8 mouse cellular contexts compared by ENCODE assay signal in genomic region chrX:6399193-6399592, GRCm38 (mm10). TPM values are rescaled to one million over a fixed set of nuclear protein-coding genes. Genes with fewer than 3 reads are reported as not detected.
DNase-seq lines count a peak whose midpoint lies in the region; ATAC-seq and TF ChIP-seq lines count a peak whose summit lies in the region.

No protein-coding gene starts in this region.

- H3K4me3 ChIP-seq in gastrocnemius, adult 2 months, result peak overlapping the region; percentile 78
- H3K4me3 ChIP-seq in C2C12 (ENCODE audit: insufficient read depth, poor library complexity, severe bottlenecking), result peak overlapping the region; percentile 21
- peak overlapping the region; percentile 56 for H3K4me3 ChIP-seq in forebrain, postnatal 0 days (ENCODE audit: low read depth, low read length)
- peak overlapping the region; percentile 47 for H3K4me3 ChIP-seq in liver, postnatal 0 days (ENCODE audit: low read depth, low read length)

- no peaks in the 10 kb centered on the region for H3K36me3 ChIP-seq in C2C12 (ENCODE audit: control insufficient read depth, insufficient read depth)
- no peaks in the 10 kb centered on the region for H3K36me3 ChIP-seq in forebrain, postnatal 0 days (ENCODE audit: insufficient read depth)
- H3K36me3 ChIP-seq in liver, postnatal 0 days (replicated peaks; ENCODE audit: insufficient read depth, low read length), result no peaks in the 10 kb centered on the region

- H3ac ChIP-seq in C2C12 (ENCODE audit: control insufficient read depth, insufficient read length, low read depth), result peak overlapping the region; percentile 45

- ATAC-seq in forebrain, postnatal 0 days, result no peak; the same call in 1 of the 2 replicates
- ATAC-seq in liver, postnatal 0 days, result no peak

- WGBS in forebrain, postnatal 0 days, result 52% methylated on average over 1 of the region's 1 CpGs
- 22% methylated on average over 1 of the region's 1 CpGs for WGBS in liver, postnatal 0 days (ENCODE audit: insufficient replicate concordance)

- no peaks in the 10 kb centered on the region for H3K4me1 ChIP-seq in forebrain, postnatal 0 days (ENCODE audit: insufficient read depth)
- no peaks in the 10 kb centered on the region for H3K4me1 ChIP-seq in liver, postnatal 0 days (ENCODE audit: insufficient read depth)

- H3K79me2 ChIP-seq in C2C12 (ENCODE audit: control insufficient read depth, insufficient read depth), result peaks cover 13% of the 10 kb centered on the region

- intact Hi-C loops in gastrocnemius, adult 2 months (cut with DNase I), result no loop called here

- no peaks in the 10 kb centered on the region for H3K79me3 ChIP-seq in C2C12 (ENCODE audit: low read depth)

- peak overlapping the region; percentile 49; the same call in 1 of the 2 replicates for H3K27ac ChIP-seq in gastrocnemius, adult 2 months
- H3K27ac ChIP-seq in forebrain, postnatal 0 days (ENCODE audit: low read depth, low read length), result no peak overlapping the region
- no peak overlapping the region for H3K27ac ChIP-seq in liver, postnatal 0 days (ENCODE audit: low read depth)

- H3K9me3 ChIP-seq in forebrain, postnatal 0 days (ENCODE audit: low read length), result no peaks in the 10 kb centered on the region
- no peaks in the 10 kb centered on the region for H3K9me3 ChIP-seq in liver, postnatal 0 days (ENCODE audit: low read length)

- no peak for TF ChIP-seq EP300 in liver, postnatal 0 days (IDR thresholded peaks at IDR 0.05; ENCODE audit: low read depth)

- H3K4me2 ChIP-seq in forebrain, postnatal 0 days (ENCODE audit: low read depth), result peak overlapping the region; percentile 65
- H3K4me2 ChIP-seq in liver, postnatal 0 days (ENCODE audit: low read depth, low read length), result peak overlapping the region; percentile 73; the same call in 1 of the 2 replicates

- TF ChIP-seq CTCF in gastrocnemius, adult 2 months (IDR thresholded peaks at IDR 0.05), result no peak
- no peak for TF ChIP-seq CTCF in C2C12 (IDR thresholded peaks at IDR 0.05; ENCODE audit: control insufficient read depth, insufficient read depth, insufficient read length)
- no peak for TF ChIP-seq CTCF in forebrain, postnatal 0 days (IDR thresholded peaks at IDR 0.05; ENCODE audit: low read depth)
- no peak for TF ChIP-seq CTCF in liver, postnatal 0 days (IDR thresholded peaks at IDR 0.05; ENCODE audit: low read depth)

- H3K27me3 ChIP-seq in C2C12 (ENCODE audit: control insufficient read depth, insufficient read depth, insufficient read length), result no peaks in the 10 kb centered on the region
- H3K27me3 ChIP-seq in forebrain, postnatal 0 days (ENCODE audit: insufficient read depth, low read length), result no peaks in the 10 kb centered on the region
- H3K27me3 ChIP-seq in liver, postnatal 0 days (ENCODE audit: insufficient read depth, low read length), result peaks cover 4% of the 10 kb centered on the region; the same call in 1 of the 2 replicates

- DNase-seq in gastrocnemius, adult 2 months, result no peak
- DNase-seq in gastrocnemius, postnatal 4 days (ENCODE audit: low spot score in 2 of 2), result no peak
- DNase-seq in forebrain, postnatal 0 days, result no peak
- no peak for DNase-seq in liver, postnatal 0 days
- no peak for DNase-seq in spleen, adult 12 weeks (ENCODE audit: low spot score)
- DNase-seq in ovary, postnatal 10 days (ENCODE audit: low spot score), result no peak
- no peak for DNase-seq in thymus, postnatal 36 days

- H3K9ac ChIP-seq in forebrain, postnatal 0 days, result peak overlapping the region; percentile 59; the same call in 1 of the 2 replicates
- no peak overlapping the region for H3K9ac ChIP-seq in liver, postnatal 0 days (replicated peaks)

TF ChIP-seq in C2C12, 6 proteins besides CTCF, POLR2A, EP300 and RAD21:
- TF ChIP-seq CEBPB (IDR thresholded peaks at IDR 0.05; ENCODE audit: low read depth) (no peak), USF1 (IDR thresholded peaks at IDR 0.05; ENCODE audit: low read depth) (no peak)
TF ChIP-seq in C2C12: peak in this region for 0.

RNA-seq across cellular contexts. Expression of gene Shroom4, which starts 0.5 kb away (rescaled TPM):
- 1 to 10 TPM; 4.3 to 5.7 TPM for total RNA-seq in gastrocnemius, adult 2 months (2021)
- total RNA-seq in gastrocnemius, postnatal 4 days (2021), result 1 to 10 TPM; 8.7 to 9.1 TPM
- 3.1 TPM for polyA plus RNA-seq in C2C12 (2012; fragmentation: generic; extraction: Trizol)
- total RNA-seq in forebrain, postnatal 0 days (2014; rRNA removed), result 3.6 and 4.0 TPM in 2 replicates
- 0.39 and 0.56 TPM in 2 replicates for polyA plus RNA-seq in forebrain, postnatal 0 days (2015; fragmentation: Nextera tagmentation; extraction: Ambion mirVana)
- 0.14 TPM in 2 replicates for polyA plus RNA-seq in liver, postnatal 0 days (2015; fragmentation: Nextera tagmentation; extraction: Ambion mirVana)

Comparison
In these comparisons a context has a peak if more than half of its experiments do, and no peak if none do; other contexts are left out.
1. H3K4me3 ChIP-seq: peak in every context shown above with its lines; median percentile 78 in gastrocnemius, adult 2 months; 56 in forebrain, postnatal 0 days; 47 in liver, postnatal 0 days; 21 in C2C12.